Mouse (Mus musculus) kidney, postnatal 4 days (tissue): ENCODE results near the gene Ciita.

Experiments used
- DNase-seq, 2 experiments: peaks; one replicate each; pipeline ENCODE4 v3.0.0; 2021; ENCODE audit warnings: mixed read lengths in 2 of 2

The Ciita gene

DNA sequence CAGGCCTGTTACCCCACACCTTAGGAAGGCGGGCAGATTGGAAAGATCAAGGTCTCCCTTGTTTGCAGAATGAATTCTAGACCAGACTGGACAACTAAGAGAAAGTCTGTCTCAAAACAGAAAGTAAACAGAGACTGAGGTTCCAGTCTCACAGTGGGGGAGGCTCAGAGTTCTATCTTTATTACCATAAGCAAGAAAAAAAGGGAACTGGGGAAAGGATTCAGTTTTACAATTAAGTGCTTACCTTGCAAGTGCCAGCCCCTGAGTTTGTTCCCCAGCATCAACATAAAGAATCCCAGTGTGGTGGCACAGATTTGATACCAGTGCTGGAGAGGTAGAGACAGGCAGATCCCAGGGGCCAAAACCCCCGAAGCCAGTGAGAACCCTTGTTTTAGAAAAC, 3.9 kb upstream of the Ciita start:
- no peak for DNase-seq

DNA sequence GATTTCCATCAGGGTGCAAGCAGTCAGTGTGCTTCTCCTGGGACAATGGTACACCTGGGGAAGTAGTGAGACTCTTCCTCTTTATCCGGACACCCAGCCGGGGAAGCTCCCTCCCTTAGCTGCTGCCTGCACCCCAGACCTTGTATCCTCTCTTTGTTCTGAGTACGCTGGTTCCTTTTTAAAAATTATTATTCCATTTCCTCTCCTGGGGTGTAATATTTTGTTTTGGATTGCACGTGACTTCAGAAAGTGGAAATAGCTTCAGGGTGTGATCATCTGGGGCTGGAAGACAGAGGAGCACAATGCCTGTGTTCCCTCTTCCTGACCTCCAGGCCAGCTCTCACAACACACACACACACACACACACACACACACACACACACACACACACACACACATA, 2.5 kb downstream of the Ciita start:
- no peak for DNase-seq

DNA sequence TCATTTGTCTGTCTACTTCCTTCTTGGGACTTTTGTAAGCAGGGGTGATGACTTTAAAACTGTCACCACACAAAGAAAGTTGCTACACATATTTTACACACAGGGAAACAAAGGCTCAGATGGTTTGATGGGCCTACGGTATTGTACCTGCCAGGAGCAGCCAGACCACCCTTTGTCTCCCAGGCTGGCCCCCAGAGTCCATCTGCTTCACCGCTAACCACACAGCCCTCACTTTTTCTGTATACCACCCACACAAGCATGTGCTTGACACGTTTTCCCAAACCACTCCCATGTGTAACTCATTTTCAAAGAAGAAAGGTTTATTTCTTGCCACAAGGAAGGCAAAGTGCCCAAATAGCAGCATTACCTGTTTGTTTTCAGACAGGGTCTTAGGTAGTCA, 7.1 kb downstream of the Ciita start:
- no peak for DNase-seq

DNA sequence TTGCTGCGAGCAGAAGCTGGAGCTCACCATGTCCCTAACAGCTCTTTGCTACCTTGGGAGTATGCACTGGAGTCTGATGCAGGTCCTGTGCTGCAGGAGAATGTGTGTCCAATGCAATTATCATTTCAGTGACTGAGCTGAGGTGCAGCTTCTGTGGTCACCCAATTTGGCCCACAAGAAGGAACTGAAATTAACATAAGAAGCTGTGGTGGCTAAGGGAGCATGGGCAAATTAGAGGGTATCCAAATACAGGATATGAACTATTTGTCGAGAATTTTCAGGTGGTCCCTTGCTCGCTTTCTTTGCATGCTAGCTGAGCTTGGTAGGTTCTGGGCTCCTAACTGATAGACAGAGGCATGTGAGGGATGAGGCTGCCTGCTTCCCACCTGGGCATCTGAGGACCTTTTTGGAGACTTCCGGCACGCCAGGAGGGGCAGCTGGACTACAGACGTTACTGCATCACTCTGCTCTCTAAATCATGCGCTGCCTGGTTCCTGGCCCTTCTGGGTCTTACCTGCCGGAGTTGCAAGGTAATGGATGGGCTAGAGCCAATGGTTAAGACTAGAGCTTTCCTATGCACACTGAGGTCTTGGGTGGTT, 8.1 kb downstream of the Ciita start:
- DNase-seq, result no peak

DNA sequence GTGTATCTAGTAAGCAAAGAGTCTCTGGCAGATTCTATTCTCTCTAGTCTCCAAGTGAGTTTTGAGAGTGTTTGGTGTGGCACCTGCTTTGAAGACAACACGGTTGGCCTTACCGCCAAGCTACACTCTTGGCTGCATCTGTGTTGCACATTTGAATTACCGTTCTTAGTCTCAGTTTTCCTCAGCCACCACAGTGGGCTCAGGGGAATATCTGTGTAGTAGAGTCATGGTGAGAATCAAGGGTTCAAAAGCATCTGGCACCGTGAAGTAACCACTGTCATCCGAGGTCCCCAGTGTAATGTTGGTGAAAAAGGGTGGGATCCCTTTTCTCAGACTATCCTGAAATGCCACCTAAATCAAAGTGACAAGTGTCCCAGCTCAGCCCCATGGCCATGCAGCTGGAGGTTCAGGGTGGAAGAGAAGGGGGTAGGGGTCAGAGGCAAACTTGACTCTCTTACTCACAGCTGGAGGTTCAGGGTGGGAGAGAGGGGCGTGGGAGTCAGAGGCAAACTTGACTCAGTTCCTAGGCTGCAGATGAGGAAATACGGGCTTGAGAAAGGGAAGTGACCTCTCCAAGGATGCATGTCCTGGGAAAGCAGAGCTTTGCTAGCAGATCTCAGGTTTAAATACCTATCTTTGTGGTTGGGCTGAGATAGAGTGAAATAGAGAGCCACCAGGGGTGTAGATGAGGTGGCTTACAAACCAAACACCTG, 9.1 kb downstream of the Ciita start:
- DNase-seq, result no peak

DNA sequence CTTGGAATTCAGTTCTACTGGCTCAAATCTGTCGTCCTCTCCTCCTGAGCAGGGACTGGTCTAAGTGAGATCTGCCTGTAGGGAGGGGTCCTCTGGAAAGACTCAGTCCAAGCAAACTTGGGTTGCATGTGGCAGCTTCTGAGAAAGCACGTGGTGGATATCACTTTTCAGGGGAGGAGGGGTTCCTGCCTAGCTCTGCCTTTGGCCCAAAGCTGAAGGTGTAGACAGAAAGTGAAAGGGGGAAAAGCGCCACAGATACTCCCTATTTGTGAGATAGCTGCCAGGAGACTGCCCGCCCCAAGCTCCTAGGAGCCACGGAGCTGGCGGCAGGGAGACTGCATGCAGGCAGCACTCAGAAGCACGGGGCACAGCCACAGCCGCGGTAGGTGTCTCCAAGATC, 9.6 kb downstream of the Ciita start:
- DNase-seq, result peak in 1 of 2 experiments; percentile 36

DNA sequence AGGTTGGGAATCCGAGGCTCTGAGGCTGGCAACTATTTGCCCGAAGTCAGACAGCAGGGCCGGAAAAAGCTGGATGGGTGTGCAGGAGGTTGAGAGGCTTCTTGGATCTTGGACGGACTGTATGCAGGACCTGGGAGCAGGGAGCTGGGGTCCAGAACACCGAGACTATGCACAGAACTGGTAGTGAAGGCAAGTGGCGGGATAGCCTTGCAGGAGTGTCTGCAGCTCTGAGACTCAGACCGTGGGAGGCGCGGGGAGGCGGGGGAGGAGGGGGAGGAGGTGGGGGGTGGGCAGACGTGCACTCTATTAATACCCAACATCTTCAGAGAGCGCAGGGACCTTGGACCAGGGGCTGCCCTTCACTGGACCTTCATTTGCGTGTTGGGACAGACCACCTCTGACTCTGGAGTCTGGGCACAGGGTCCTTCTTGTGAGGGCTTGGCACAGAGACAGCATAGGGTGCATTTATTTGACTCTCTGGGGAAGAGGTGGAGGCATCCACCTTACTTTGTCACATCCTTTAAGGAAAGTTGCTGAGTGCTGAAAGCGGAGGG, 10.1 kb downstream of the Ciita start:
- DNase-seq, result peak in 1 of 2 experiments; percentile 46

DNA sequence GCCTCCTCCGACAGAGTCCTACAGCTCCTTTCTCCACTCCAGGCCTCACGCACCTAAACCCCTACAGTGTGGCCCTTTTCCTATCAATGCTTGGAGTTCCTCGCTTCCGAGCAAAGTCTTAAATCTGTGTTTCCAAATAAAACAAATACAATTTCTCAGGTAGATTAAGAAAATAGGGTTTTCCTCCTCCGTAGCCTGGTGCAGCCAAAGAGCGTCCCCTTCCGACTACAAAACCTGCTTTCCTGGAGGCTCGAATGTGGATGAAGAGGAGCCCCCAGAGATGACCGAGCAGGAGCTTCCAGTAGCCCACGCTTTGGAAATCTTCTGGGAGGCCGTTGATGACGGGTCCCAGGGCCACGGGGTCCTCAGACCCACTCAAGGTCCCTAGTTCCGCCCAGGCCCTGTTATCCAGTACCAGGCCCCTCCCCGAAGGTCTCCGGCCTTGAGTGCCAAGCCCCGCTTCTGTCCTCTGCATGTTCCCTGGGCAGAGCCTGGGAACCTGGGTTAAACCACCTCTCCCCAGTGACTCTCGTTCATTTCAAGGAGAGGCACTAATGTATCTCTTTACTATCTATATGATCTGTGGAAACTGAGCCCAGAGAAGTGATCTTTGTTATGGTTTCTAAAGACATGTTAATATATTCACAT, 10.8 kb downstream of the Ciita start:
- no peak for DNase-seq

DNA sequence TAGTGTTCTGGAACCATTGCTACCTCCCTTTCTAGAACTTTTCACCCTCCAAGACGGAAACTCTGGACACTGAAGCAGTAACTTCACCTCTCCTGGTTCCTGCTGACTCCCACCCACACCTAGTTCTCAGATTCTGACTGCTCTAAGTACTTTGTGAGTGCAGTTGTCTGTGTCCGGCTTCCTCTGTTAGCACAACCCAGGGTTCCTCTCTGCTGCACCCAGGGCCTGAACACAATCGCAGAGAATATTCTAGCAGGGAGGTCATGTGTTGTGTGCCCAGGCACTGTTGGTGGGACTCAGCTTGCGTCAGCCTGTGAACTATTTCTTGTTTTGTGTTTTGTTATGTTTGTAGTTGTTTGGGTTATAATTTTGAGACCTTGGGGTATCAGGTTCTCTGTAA, 11.9 kb downstream of the Ciita start:
- DNase-seq, result no peak

DNA sequence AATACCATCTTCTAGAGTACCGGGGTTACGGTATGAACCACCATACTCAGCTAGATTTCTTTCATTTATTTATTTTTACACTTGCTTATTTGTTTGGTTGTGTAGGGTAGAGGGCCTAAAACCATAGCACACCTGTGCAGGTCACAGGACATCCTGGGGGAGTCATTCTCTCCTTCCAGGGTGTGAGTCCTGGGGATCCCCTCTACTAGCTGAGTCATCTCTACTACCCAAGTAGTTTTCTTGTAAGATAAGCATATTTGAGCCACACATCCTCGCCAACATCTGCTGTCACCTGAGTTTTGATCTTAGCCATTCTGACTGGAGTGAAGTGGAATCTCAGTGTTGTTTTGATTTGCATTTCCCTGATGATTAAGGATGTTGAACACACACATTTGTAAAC, 12.7 kb downstream of the Ciita start:
- DNase-seq, result no peak

DNA sequence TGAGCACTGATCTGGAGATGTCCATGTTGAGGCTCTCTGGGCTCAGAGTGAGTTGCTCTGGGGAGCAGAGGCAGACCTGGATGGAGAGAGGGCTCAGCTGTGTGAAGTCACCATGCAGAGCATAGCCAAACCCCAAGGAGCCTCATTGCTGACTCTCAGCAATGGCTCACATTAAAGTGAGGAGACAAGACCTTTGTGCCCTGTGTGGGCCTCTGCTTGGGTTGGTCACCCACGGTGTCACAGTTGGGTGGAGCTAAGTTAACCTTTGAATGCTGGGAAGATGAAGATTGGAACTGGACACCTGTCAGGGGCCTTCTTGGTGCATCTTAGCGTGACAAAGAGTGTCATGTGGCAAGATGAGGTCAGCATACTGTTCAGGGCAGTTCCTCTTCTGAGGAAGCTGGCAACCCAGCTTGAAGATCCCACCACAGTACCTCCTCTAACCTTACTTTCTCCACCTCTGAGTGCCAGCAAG, 16.0 kb downstream of the Ciita start:
- peak; percentile 28 to 55 for DNase-seq

DNA sequence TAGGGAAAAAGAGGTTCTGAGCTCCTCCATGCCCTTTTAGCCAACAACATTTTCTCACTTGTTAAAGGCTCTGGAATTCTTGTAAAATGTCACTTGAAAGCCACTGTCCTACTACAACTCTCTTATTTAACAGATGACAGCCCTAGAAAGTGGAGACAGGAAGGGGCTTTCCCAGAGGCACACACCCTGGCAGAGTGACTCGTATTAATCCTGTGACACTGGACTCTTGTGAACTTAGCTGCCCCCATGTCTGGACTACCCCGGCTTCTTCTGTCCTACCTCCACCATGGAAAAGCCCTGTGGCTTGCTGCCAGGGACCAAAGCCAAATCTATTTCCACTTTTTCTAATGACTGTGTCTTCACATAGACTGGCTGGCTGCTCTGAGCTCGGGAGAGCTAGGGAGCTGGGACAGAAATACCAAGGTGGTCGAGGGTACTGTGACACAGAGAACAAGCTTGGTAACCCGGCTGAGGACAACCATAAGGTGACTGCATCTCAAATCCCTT, 18.3 kb downstream of the Ciita start:
- peak; percentile 31 to 39 for DNase-seq

DNA sequence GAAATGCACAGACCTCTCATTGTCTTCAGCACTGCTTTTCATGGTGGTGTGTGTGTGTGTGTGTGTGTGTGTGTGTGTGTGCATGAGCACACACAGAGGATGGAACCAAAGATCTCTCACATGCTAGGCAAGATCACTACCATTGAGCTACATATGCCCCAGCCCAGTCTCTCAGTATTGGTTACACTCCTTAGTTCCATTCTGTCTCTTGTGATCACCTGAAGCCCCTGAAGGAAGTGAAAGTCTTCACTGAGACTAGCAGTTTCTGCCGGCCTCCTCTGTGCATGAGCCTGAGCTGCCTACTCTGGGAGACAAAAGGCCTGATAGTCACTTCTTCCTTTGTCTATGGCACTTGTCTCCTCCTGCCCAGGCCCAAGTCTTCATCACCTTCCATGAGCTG, 19.3 kb downstream of the Ciita start:
- DNase-seq, result no peak

DNA sequence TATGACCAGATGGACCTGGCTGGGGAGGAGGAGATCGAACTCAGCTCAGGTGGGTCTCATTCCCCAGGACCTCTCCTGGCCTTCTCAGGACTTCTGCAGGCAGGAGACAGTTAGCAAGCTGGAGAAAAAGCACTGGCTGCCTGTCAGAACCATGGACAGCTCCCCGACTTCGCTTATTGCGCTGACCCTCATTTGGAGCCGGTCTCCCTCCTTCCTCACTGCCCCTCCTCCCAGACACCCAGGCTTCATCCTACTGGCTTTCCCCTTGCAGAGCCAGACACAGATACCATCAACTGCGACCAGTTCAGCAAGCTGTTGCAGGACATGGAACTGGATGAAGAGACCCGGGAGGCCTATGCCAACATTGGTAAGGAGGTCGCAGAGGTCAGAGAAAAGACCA, 22.0 kb downstream of the Ciita start:
- DNase-seq, result peak; percentile 89 to 90

DNA sequence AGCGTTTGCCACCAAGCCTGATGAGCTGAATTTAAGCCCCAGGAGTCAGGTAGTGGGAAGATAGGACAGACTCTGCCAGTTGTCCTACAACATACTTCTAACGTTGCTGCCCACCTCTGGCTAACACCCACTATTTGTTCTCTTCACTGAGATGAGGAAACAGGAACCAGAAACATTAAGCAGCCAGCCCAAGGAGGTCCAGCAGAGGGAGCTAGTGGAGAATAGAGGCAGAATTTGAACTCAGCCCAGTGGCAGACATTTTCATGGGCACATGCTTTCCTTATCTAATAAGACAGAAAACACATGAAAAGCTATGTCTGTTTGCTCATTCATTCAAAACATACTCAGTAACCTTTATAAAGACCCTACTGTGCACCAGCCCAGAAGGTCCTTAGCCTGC, 23.2 kb downstream of the Ciita start:
- DNase-seq, result no peak

DNA sequence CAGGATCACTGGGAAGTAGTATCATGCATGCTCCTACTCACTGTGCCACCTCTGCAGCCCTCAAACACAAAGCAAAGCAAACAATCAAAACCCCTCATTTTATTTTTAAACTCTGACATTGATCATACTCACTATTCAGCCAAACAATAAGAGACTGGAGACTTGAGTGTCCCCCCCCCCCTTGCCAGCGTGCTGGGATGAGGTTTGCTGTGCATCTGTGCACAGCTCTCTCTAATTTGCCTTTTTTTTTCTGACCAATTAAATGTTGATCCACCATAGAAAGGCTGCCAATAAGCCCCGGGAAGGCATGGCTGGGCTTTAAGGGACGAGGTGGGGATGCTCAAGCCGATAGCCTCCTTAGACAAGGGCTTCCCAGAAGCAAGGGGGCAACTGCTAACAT, 27.6 kb downstream of the Ciita start:
- DNase-seq, result no peak

DNA sequence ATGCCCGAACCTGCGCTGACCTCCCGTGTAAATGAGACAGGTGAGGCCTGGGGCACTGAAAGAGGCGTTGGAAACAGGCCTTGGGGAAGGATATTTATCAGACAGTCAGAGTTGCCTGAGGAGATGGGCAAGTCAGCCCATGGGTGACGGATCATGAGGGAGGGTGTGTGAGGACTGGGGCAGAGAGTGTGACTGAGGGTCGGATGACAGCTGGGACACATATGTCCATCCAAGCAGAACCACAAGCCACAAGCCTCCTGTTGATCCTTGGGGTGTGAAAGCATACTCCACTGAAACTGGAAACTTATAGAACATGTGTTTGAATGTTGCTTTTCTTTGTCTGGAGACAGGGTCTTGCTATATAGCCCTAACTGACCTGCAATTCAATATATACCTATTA, 28.8 kb downstream of the Ciita start:
- DNase-seq, result no peak

DNA sequence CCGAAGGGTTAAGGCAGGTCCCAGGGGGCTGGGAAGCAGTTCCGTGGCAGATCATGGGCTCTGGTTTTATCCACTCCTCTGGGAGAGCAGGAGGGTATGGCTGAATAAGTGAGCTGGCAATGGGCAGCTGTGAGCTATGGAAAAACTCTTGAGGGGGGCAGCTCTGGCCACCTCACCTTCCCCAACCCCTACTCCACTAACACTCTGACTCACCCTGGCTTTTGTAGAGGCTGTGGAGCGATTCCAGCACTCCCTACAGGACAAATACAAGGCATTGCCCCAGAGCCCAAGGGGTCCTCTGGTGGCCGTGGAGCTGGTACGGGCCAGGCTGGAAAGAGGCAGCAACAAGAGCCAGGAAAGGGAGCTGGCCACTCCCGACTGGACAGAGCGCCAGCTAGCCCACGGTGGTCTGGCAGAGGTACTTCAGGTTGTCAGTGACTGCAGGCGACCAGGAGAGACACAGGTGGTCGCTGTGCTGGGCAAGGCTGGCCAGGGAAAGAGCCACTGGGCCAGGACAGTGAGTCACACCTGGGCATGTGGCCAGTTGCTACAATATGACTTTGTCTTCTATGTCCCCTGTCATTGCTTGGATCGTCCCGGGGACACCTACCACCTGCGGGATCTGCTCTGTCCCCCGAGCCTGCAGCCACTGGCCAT, 30.7 kb downstream of the Ciita start:
- peak; percentile 27 to 51 for DNase-seq

DNA sequence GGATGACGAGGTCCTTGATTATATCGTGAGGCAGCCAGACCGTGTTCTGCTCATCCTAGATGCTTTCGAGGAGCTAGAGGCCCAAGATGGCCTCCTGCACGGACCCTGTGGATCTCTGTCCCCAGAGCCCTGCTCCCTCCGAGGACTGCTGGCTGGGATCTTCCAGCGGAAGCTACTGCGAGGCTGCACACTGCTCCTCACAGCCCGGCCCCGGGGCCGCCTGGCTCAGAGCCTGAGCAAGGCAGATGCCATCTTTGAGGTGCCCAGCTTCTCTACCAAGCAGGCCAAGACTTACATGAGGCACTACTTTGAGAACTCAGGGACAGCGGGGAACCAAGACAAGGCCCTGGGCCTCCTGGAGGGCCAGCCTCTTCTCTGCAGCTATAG, 31.3 kb downstream of the Ciita start:
- DNase-seq, result no peak

DNA sequence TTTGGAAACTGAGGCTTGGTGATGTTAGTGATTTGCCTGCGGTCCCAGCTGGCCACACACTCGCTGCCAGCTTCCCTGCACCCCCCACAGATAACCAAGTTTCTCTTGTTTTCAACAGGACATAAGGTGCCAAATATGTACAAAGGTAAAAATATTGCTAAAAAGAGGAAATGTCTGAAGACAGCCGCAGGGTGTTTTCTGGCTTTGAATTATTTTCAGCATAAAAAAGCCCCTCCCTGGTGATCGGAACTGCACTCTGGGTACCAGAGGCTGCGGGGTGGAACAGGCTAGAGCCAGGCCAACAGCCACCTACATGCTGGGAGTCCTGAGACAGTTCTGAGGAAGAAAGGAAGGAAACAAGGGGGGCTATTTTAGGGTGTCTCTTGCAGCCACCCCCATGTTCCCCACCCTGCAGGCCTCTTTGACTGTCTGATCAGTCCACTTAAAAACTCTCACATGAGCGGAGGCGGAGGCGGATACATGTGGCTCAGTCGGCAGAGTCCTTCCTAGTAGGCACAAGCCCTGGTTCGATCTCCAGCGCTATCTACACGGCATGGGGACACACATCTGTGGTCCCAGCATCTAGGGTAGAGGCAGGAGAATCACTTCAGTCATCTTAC, 36.2 kb downstream of the Ciita start:
- no peak for DNase-seq

DNA sequence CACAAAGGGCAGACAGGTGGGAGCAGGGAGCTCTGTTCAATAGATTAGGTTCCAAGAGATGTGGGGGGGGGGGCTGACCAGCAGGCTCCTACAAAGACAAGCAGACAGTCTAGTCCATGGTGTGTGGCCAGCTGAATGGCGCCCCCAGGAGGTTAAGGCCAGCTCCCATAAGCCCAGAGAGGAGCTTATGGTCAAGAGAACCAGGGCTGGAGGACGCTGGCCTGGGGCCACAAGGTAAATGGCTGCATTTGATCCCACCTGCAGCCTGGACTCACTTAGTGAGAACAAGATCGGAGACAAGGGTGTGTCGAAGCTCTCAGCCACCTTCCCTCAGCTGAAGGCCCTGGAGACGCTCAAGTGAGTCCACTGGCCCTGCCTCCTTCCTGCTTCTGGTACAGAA, 38.2 kb downstream of the Ciita start:
- peak; percentile 31 to 49 for DNase-seq

DNA sequence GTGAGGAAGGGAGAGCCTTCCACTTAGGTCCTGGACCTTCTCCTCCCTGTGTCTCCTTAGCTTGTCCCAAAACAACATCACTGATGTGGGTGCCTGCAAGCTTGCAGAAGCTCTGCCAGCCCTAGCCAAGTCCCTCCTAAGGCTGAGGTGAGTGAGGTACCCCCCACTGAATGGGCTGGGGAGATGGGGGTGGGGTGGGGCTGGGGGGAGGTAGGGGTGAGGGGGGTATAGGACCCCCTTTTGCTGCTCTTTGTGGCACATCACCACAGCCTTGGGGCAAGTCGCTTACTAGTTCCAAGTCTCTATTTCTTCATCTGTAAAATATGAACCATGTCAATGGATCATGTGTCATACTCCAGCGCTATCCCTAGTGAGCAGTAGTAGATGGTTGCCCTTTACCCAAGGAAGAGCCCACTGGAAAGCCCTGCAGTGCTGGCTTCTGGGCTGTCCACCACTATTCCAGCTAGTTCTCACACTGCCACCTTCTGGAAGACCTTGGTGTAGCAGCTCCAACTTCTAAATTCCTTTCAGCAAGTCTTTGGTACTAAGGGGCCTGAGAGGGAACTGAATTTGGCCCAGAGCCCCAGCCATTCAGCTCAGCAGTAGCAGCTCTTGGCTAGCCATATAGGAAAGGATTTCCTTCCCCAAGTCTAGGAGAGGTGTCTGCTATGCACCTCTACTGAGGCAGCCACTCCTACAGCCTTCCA, 41.2 kb downstream of the Ciita start:
- DNase-seq, result peak; percentile 91
